Mouse (Mus musculus): ENCODE results near the gene Zfp804a. TPM values are rescaled to one million over a fixed set of nuclear protein-coding genes. Genes with fewer than 3 reads are reported as not detected.

Zfp804a gene
- total and polyA plus RNA-seq, 3 experiments = not detected

DNA sequence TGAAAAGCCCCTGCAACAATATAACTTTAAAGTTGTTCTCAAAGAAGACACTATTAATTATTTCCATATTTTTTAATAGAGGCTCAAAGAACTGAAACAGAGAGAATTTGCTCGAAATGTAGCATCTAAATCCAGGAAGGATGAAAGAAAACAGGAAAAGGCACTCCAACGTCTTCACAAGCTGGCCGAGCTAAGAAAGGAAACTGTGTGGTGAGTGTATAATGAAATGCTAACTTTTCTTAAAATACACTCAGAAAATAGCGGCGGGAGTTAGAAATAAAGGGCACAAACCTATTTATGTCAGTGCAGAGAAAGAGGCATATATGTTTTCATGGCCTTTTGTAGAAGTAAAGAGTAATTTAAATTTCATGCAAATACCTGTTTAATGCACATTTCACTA, 200.4 kb downstream of the Zfp804a start:
- dilution Hi-C loops (cut with MboI; ENCODE audit: extremely low pct_ligation_motif_present, extremely low pct_unique_long_range_greater_than_20kb, low sequenced_read_pairs) (no loop called here), in situ Hi-C loops (cut with MboI; ENCODE audit: low pct_ligation_motif_present, low pct_unique_long_range_greater_than_20kb, low sequenced_read_pairs) (no loop called here)
- Histone ChIP-seq H3K9me3 (replicated peaks; ENCODE audit: low read length) (no peaks in the 10 kb centered on the region), H3K27me3 (replicated peaks) (no peaks in the 10 kb centered on the region), H3K9ac (ENCODE audit: insufficient read depth, low read depth) (no peak overlapping the region), H3K36me3 (replicated peaks in 1 of 2; ENCODE audit: control insufficient read depth in 1 of 2, insufficient read depth in 1 of 2, low read length in 1 of 2) (no peaks in the 10 kb centered on the region), H3K4me1 (ENCODE audit: control insufficient read depth in 1 of 2, insufficient read depth in 2 of 2) (no peaks in the 10 kb centered on the region), H3K4me3 (replicated peaks in 1 of 3; ENCODE audit: low read depth in 2 of 3, low read length in 2 of 3, poor library complexity in 1 of 3) (no peak overlapping the region), H3K4me2 (ENCODE audit: insufficient read depth, low read depth, poor library complexity, severe bottlenecking) (no peak overlapping the region), H3K79me2 (replicated peaks; ENCODE audit: control insufficient read depth, extremely low read depth, insufficient read depth, poor library complexity, severe bottlenecking) (no peaks in the 10 kb centered on the region), H3K27ac (ENCODE audit: insufficient read depth, low read depth) (no peak overlapping the region)
- TF ChIP-seq MAFK (IDR thresholded peaks at IDR 0.05; ENCODE audit: insufficient replicate concordance, low read length) = no peak
- no peak for TF ChIP-seq JUN (IDR thresholded peaks at IDR 0.05; ENCODE audit: insufficient read depth, low read depth, low read length)
- no peak for TF ChIP-seq MAZ (IDR thresholded peaks at IDR 0.05; ENCODE audit: low read depth, low read length)
- no peak for TF ChIP-seq ETS1 (conservative IDR thresholded peaks at IDR 0.05; ENCODE audit: low read depth, low read length)
- no peak for TF ChIP-seq SMC3 (IDR thresholded peaks at IDR 0.05; ENCODE audit: low read depth, low read length)
- no peak for TF ChIP-seq RAD21 (IDR thresholded peaks at IDR 0.05; ENCODE audit: low read depth, low read length)
- TF ChIP-seq NELFE (IDR thresholded peaks at IDR 0.05; ENCODE audit: low read depth, low read length) = no peak
- no peak for TF ChIP-seq MEF2A (IDR thresholded peaks at IDR 0.05; ENCODE audit: borderline replicate concordance, low read depth, low read length)
- no peak for TF ChIP-seq JUND (conservative IDR thresholded peaks at IDR 0.05; ENCODE audit: low read depth, low read length)
- TF ChIP-seq UBTF (IDR thresholded peaks at IDR 0.05; ENCODE audit: low read depth, low read length) = no peak
- TF ChIP-seq USF1 (IDR thresholded peaks at IDR 0.05; ENCODE audit: low read depth, low read length) = no peak
- no peak for TF ChIP-seq USF2 (conservative IDR thresholded peaks at IDR 0.05; ENCODE audit: low read depth, low read length)
- TF ChIP-seq KAT2A (IDR thresholded peaks at IDR 0.05; ENCODE audit: insufficient replicate concordance, low read length) = no peak
- DNase-seq (ENCODE audit: extremely low read depth) = no peak

DNA sequence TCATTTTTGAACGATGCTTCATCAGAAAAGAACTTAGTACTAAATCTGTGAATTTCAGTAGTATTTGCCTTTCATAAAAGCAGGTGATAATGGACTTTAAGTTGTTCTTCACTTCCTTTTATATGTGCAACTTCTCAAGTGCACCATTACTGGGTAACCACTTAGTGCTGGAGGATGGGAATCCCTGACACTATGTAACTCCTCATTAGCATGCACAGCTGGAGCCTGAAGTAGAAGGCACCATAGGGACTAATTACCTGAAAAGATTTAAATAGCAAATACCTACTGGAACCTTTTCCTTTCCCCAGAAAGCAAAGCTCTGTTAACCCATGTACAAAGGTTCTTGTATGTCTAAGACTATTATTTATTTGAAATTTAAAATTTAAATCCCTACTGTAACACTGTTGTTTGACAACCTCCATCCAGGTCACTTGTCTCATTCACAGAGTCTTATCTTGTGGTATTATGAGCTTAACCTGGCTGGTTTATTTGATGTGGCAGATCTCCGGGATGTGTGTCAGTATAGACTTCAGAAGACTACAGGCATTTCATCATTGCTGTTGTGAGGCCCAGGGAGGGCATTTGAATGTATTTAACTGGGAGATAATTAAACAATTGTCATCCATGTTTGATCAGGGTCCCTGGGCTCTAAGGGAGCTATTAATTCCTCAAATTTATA, 229.7 kb downstream of the Zfp804a start:
- dilution Hi-C loops (cut with MboI; ENCODE audit: extremely low pct_ligation_motif_present, extremely low pct_unique_long_range_greater_than_20kb, low sequenced_read_pairs) = no loop called here
- Histone ChIP-seq H3K4me2 (ENCODE audit: insufficient read depth, low read depth, poor library complexity, severe bottlenecking) (no peak overlapping the region), H3K4me1 (ENCODE audit: control insufficient read depth in 1 of 2, insufficient read depth in 2 of 2) (no peaks in the 10 kb centered on the region), H3K36me3 (replicated peaks in 1 of 2; ENCODE audit: control insufficient read depth in 1 of 2, insufficient read depth in 1 of 2, low read length in 1 of 2) (no peaks in the 10 kb centered on the region), H3K27me3 (replicated peaks) (no peaks in the 10 kb centered on the region), H3K4me3 (replicated peaks in 1 of 3; ENCODE audit: low read depth in 2 of 3, low read length in 2 of 3, poor library complexity in 1 of 3) (no peak overlapping the region), H3K79me2 (replicated peaks; ENCODE audit: control insufficient read depth, extremely low read depth, insufficient read depth, poor library complexity, severe bottlenecking) (no peaks in the 10 kb centered on the region), H3K27ac (ENCODE audit: insufficient read depth, low read depth) (no peak overlapping the region), H3K9me3 (replicated peaks; ENCODE audit: low read length) (no peaks in the 10 kb centered on the region), H3K9ac (ENCODE audit: insufficient read depth, low read depth) (no peak overlapping the region)
- DNase-seq (ENCODE audit: extremely low read depth) = no peak
- TF ChIP-seq ZKSCAN1 (IDR thresholded peaks at IDR 0.05; ENCODE audit: borderline replicate concordance, low read depth, low read length) (no peak), MAX (IDR thresholded peaks at IDR 0.05; ENCODE audit: low read length) (no peak), MXI1 (IDR thresholded peaks at IDR 0.05; ENCODE audit: low read depth, low read length) (no peak), BHLHE40 (IDR thresholded peaks at IDR 0.05; ENCODE audit: low read depth, low read length) (no peak), IRF4 (IDR thresholded peaks at IDR 0.05; ENCODE audit: low read depth, low read length) (no peak), NRF1 (IDR thresholded peaks at IDR 0.05; ENCODE audit: low read depth, low read length) (no peak), ZC3H11A (IDR thresholded peaks at IDR 0.05; ENCODE audit: low read depth, low read length) (no peak), MAFK (IDR thresholded peaks at IDR 0.05; ENCODE audit: insufficient replicate concordance, low read length) (no peak), HCFC1 (IDR thresholded peaks at IDR 0.05; ENCODE audit: low read depth, low read length) (no peak), UBTF (IDR thresholded peaks at IDR 0.05; ENCODE audit: low read depth, low read length) (no peak), E2F4 (IDR thresholded peaks at IDR 0.05; ENCODE audit: insufficient replicate concordance, low read depth, low read length) (no peak), NELFE (IDR thresholded peaks at IDR 0.05; ENCODE audit: low read depth, low read length) (no peak), TCF12 (IDR thresholded peaks at IDR 0.05; ENCODE audit: low read depth, low read length) (no peak)
- in situ Hi-C loops (cut with MboI; ENCODE audit: low pct_ligation_motif_present, low pct_unique_long_range_greater_than_20kb, low sequenced_read_pairs) = no loop called here

Measured in CH12.LX (cell line).